Mouse (Mus musculus) right cerebral cortex, postnatal 10 days (tissue): Measurements from ENCODE around the gene Myom1.

ENCODE experiments used
- DNase-seq, 2 experiments: peaks; one replicate each; pipeline ENCODE4 v3.0.0; 2021; ENCODE audit warnings: low spot score in 2 of 2

The Myom1 gene

DNA sequence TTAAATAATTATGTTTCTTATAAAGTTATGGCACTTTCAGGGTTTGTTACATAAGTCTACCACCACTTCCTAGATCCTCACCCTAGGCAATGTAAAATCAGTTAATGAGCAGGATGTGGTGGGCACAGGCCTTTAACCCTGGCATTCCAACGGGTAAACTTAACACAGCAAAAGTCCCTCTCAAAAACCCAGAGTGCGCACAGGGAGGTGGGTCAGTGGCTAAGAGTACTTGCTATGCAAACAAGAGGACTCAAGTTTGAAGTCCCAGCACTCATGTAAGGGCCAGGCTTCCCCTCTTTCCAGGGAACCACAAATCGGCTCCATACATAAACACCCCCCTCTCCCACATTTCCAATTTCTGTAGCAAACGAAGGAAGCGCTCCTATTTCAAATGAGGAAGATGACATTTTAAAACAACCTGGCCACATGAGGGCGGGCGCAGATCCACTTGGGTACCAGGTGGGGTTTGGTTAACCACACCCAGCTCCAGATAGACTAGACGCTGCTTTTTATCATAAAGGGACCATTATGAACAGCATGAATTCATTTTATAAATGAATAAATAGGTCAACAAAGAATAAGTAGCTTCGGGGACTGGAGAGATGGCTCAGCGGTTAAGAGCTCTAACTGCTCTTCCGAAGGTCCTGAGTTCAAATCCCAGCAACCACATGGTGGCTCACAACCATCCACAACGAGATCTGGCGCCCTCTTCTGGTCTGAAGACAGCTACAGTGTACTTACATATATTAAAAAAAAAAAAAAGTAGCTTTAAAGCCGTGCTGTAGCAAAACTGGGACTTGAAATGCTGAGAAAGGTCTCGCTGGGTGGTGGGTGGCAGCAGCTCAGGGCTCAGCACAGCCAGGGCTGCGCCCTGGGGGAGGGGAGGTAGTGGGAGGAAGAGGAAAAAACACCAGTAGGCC is 10.5 kb upstream of the Myom1 start:
- DNase-seq: no peak

DNA sequence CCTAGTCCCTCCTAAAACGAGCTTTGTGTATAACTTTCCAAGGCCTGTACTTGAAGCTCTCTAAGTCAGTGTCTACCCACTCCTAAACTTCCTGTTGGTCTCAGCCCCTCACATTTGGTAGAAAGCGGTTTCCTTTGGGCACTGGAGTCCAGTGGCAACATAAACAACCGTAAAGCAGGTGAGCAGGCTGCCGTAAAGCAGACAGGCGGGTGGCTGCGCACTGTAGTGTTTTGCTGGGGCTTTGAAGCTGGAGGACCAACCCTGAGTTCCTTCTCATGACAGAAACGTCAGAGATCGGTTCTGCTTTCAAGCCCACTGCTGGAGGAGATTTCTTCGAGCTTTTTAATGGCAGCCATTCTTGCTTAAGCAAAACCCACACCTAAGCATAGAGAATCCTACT is 9.8 kb upstream of the Myom1 start:
- no peak for DNase-seq

DNA sequence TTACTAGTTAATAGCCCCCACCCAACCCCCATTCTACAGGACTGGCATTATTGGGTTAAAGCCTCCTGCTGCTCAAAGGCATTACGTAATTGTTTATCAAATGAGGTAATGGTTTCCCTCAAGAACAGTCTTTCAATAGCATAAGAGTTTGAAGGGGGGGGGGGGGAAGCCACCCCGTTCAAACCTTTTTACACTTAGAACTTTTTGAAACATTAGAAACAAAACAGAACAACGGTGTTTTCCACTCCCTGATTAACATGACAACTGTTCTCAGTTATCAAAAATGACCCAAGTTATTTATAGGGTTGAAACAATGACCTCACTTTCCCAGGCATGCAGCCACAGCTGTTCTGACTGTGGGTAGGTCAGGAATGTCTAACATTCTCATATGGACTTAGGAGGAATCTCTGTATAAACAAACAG is 9.0 kb upstream of the Myom1 start:
- DNase-seq: no peak

DNA sequence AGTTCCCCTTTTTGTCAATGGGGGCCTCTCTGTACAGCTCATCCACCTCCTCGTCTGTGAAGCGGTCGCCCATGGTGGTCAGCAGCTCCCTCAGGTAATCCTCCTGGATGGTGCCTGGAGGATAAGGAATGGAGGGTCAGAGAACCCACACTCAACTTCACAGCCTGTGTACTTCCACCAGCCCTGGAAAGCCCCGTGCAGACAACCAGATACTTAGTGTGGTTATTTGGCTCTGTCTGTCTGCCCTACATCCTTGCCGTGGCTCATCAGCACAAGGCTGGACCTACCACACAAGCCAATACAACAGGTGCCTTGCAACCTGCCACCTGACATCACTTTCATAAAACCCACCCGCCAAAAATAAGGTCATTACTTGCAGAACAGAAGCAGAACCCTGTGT is 7.8 kb upstream of the Myom1 start:
- DNase-seq: no peak

DNA sequence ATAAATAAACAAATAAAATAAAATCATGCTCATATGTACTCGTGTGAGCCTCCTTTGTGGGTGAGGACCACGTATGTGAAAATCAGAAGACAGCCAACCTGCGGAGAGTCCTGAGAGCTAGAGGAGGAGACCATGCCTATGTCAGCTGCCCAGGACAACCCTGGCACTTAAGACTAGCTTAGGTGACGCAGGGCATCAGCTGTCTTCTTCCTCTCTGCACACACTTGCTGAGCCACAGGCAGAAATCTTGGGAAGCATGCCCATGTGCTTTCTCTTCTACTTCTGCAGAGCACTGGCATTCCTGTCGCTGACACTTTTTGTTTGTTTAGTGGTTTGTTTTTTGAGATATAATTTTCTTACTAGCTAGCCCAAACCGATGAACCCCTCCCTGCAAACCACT is 6.9 kb upstream of the Myom1 start:
- DNase-seq: no peak

DNA sequence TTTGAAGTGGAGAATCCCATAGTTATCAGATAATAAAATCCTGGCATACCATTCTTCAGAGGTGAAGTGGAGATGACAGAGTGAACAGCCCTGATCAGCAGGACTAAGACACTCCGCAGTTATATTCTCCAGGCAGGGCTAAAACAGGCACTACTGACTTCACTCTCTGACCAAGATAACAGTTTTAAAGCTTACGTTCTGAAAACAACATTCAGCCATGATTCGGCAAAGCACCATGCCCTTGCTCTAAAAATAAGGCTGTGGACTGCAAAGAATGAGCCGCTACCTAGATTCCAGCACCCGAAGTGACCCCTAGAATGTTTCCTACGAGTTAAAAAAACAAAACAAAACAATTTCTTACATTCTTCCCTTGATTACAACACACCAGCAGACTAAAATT is 4.6 kb upstream of the Myom1 start:
- DNase-seq: no peak

DNA sequence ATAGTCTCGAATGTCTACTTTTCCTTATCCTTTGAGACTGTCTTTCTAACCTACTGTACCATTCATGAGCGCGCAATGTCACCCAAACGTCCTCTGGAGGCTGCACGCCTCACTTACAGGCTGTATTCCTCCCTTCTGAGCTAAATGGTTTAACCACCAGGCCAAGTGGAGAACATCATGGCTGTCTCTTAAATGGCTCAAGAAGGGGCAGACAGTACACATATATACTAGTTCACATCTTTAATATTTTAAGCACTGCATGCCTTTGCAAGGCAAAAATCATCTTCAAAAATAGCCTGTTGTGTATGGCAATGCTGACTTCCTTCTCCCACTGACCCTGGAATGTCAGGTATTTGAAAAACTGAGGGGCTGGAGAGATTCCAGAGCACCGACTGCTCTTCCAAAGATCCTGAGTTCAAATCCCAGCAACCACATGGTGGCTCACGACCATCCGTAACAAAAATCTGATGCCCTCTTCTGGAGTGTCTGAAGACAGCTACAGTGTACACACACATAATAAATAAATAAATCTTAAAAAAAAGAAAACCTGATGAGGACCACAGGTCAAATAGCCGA is 3.9 kb upstream of the Myom1 start:
- DNase-seq: no peak

DNA sequence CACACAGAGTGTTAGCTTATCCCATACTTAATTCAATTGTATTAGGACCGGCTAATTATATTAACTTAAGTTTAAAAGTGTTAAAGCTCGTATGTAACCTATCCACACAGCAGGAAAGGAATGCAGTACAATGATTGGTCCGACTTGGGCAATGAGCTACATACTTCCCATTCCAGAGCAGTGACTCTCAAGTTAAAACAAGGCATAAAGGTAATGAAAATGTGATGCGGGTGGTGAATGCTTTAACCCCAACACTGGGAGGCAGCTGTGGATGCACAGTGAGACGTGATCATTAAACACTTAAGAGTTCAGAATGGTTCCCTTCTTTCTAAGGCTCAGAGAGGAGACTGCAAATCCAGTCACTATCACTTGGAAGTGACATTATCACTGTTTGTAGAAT is 3.2 kb upstream of the Myom1 start:
- DNase-seq: no peak

DNA sequence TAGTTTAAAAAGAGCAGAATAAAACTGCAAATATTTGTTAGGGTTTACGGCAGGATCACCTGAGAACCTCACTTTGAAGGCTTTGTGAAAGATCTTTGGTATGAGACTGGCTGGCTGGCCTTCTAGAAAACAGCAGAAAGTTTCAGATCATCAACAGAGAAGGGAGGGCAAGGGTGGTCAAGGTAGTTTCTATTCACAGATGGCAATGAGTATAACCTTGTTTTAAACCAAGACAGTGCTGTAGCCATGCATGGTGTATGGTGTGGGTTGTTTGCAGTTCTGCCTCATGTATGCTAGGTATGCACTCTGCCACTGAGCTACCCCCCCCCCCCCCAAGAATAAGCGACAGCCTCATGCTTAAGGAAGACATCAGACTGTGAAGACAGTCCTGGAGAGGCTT is 2.2 kb upstream of the Myom1 start:
- DNase-seq: no peak

DNA sequence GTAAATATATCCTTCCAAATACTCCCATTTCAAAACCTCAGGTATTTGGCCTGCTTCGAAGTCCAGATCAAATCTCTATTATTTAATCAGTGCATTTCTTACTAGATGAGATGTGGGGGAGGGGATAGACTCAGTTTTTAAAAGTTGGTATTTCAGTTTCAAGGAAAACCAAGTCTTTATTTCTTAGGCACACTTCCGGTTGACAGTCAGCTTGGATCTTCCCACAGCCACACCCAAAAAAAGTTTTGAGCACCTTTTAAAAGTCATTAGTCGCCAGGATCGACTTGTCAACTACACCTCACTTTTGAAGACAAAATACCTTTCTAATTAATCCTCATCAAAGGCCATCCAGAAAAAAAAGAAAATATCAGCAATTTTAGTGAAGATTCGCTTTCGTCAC is 1.4 kb upstream of the Myom1 start:
- no peak for DNase-seq

DNA sequence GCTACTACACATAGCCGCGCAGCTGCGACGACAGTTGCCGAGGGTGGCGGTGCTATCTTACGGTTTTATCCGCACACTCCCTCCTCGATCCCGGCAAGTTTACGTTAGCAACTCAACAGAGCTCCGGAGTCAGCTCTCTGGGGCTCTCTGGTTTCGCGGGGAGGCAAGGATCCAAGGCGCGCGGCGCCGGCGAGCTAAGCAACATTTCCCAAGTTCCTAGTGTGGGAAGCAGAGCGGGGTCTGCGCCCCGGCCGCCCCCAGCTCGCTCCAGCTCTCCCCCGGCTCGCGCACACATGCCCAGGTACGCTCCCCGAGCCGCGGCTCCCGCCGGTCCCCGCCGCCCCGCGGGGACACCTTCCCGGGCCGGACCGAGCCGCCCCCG is 743 bp upstream of the Myom1 start:
- peak; percentile 40 to 54 for DNase-seq

DNA sequence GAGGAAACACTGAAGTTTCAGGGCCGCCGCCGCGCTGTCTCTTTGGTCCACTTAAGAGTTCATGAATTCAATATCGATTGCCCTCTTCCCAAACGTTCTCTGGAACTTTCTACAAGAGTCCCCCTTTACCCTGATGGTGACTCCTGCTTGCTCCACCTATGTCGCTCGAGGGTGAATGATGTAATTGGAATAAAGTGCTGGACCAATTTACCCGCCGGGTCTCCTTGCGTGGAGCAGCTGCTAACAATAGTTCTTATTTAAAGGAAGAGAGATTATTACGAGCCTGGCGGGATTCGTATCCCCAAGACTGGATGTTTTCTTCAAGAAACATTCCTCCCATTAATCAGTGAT is 286 bp downstream of the Myom1 start, which contains the start of gene Myl12a:
Gene Myl12a (minus strand): TSS at position 135 of the 351 bp plus-strand sequence.
- no peak for DNase-seq

DNA sequence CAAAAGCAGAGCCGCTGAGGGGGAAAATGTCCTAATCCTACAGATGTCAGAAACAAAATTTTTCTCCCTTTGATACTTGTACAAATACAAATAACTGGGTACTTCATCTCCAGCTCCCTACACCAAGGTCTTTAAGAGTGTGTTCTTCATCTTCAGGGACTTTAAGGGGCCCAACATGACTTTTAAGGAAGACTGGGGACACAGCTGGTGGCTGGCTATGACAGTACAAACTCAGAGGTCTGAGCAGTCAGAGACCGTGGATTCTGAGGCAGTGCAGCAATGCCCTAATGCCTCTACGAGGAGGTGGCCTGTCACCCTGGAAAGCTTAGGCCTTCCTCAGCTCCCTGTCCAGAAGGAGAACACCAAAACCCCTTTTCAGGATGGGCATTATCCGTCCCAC is 679 bp downstream of the Myom1 start:
- no peak for DNase-seq

DNA sequence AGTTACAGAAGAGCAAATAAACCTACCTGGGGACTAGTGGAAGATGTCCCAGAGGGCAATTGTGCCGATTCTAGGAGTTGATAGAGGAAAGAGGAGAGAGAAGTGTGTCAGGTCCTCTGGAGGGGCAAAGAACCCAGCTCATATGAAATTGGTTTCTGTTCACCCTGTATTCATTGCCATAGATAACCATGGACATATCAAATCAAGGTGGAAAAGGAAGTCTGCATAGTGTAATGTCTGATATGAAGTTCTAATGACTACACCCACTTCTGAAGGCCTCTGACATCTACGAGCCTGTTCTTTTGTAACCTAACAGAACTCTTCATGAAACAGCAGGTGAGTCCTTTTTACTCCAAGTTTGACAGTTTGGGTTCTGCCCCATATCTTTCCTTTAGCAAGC is 1.3 kb downstream of the Myom1 start:
- no peak for DNase-seq

DNA sequence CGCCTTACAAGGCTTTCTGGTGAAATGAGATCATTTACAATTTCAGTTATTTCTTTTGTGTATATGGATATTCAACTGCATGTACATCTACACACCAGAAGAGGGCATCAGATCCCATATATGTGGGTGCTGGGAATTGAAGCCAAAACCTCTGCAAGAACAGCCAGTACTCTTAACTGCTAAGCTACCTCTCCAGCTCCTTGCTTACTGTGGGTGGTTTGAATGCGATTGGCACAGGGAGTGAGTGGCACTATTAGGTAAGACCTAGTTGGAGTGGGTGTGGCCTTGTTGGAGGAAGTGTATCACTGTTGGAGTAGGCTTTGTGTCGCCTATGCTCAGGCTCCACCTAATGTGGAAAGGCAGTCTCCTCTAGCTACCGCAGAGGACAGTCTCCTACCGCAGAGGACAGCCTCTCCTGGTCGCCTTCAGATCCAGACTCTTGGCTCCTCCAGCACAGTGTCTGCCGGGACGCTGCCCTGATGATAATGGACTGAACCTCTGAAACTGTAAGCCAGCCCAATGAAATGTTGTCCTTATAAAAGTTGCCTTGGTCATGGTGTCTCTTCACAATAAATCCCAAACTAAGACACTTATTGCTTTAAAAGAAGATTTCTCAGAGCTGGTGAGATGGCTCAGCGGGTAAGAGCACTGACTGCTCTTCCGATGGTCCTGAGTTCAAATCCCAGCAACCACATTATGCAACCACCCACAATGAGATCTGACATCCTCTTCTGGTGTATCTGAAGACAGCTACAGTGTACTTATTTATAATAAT is 1.9 kb downstream of the Myom1 start:
- no peak for DNase-seq

DNA sequence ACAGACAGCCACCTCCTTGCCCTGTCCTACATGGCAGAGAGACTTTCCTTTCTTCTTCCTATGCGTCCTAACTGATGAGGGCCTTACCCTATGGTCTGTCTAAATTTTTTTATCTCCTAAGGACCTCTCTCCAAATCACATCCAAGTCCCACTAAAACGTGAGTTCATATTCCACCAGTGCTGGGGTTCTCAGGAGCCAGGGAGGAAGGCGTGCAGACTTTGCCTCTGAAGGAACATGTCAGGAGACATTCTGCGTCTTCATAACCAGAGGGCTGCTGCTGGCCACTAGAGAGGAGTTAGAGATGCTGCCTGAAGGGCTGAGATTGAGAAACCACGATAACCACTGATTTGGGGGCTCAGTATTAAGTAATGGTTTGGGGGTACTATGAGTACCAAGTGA is 4.5 kb downstream of the Myom1 start:
- DNase-seq: peak in 1 of 2 experiments; percentile 5

DNA sequence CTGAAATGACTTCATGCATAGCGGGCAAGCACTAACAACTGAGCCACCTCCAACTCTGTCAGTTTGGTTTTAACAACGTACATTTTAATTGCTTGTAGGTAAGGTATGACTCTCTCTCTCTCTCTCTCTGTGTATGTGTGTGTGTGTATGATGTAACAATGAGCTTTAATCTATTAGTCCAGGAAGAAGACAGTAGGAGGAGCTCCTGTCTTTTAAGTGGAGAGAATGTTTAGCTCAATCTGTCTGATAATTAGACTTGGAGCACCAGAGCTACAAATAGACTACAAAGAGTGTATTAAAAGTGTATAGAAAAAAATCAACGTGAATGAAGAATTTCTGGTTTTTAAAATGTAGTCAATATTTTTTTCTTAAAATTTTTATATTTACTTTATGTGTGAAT is 6.2 kb downstream of the Myom1 start:
- no peak for DNase-seq

DNA sequence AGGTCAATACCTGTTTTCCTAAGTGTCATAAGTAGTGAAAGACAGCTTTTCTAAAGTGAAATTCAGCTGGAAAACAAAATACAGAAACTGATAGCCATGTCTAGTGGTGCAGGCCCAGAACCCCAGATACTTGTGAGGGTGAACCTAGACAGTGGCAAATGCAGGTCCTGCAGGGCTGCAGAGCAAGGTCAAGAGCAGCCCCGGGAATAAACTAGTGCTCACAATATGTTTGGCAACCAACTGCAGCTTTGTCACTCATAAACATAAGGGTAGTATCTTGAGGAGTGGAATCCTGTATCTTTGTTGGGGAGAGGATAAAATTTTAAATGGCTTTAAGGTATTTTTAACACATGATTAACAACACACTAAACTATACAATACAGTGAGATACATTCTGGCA is 7.3 kb downstream of the Myom1 start:
- no peak for DNase-seq

DNA sequence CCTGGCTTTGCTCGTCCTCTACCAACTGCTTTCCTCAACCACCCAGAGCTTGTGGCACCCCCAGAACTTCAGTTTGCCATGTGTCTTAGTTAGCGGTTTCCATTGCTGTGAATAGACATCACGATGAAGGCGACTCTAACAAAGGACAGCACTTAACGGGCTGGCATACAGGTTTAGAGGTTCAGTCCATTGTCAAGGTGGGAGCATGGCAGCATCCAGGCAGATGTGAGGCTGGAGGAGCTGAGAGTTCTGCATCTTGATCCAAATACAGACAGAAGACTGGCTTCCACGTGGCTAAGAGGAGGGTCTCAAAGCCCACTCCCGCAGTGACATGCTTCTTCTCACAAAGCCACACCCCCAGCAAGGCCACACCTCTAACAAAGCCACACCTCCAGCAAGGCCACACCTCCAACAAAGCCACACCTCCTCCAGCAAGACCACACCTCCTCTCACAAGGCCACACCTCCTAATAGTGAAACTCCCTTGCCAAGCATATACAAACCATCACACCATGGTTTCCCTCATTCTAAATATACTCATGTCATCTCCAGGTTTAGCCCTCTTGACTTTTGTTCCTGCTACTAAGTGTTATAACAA is 8.3 kb downstream of the Myom1 start:
- DNase-seq: no peak

DNA sequence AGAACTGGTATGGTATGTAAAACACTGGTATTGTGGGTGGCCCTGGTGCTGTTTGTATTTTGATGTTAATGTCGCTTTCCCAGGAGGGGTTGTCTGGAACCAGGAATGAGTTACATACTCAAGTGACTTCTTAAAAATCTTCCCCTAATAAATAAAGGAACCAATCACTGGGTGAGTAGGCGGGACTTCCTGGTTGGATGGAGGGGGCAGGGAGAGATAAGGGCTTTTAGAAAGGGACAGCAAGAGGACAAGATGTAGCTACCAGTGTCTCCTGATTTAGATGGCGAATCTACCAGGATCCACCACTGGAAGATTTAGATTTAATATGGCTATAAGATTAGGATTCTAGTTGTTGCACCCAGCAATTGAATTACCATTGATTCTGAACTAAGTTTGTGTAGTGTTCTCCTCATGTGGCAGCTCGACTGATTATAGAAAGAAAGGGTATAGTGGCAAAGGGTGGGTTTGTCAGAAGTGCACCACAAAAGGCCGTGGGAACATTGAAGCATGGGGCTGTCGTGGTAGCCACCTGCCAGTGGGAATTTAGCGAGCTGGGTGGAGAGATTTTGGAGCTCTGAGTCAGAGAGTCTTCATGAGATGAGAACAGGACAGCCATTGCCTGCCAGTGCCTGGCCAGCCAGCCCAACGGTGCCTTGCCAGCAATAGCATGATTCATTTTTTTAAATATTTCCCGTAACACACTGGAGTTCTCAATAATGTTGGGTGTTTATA is 9.7 kb downstream of the Myom1 start:
- DNase-seq: no peak

DNA sequence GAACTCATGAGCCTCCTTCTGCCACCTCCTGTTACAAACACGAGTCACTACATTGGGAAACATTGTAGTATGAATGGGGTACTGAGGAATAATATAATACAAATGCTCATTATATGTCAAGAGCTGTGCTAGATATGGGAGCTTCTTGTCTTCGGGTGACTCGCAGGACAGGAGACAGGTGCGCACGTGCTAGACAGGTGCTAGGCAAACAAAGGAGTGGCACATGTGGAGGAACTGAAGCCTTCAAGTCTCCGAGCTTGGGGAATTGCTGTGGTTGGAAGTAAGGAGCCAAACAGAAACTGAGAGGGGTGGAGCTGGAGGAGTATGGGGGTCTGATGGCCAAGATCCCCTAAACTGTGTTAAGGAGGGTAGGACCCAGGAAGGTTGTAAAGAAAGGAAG is 10.7 kb downstream of the Myom1 start:
- no peak for DNase-seq

DNA sequence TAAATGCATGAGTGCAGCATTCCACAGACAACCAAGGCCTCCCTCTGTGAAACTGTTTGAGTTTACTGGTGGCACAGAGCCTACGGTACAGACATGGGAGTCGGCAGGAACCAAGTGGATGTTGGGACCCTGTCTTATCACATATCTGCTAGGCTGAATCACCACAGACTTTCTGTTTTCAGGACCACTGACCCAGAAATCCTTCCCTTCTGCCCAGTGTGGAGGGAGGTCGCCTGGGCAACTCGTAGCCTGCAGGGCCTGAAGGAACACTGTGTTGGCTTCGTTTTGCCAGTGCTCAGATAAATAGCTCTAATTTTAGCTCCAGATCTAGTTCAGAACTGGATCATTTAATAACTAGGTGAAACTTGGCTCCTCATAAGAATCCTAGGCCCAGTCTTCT is 12.5 kb downstream of the Myom1 start:
- DNase-seq: no peak
